Mouse (Mus musculus) Patski (cell line): Measurements from ENCODE around the gene Rims3. TPM values are rescaled to one million over a fixed set of nuclear protein-coding genes. Genes with fewer than 3 reads are reported as not detected.

Experiments used
- ATAC-seq: fragments of 100-300 bp; one replicate; pipeline ENCODE4 v1.8.0; 2021
- CTCF ChIA-PET: fragments of 350-600 bp; sonication (Branson Sonifier 250); formaldehyde crosslinking; loops from one replicate; lab custom pipeline; 2022; ENCODE audit warnings: inconsistent platforms; lab: Charles Lee
- POLR2A ChIA-PET: fragments of 350-600 bp; sonication (Branson Sonifier 250); formaldehyde crosslinking; loops from one replicate; lab custom pipeline; 2022; ENCODE audit warnings: antibody characterized with exemption, inconsistent platforms; lab: Charles Lee
- DNase-seq: peaks from one replicate; pipeline ENCODE4 v3.0.0-alpha.2; 2011; ENCODE audit warnings: low read depth, low spot score
- H3K27me3 ChIP-seq: fragments of 371-371 bp; one replicate; pipeline ENCODE4 v1.5.1; 2021
- CTCF ChIP-seq: fragments of 100-300 bp; IDR thresholded peaks from one replicate; pipeline ENCODE4 v1.5.1; 2021
- in situ Hi-C: fragments of 300-500 bp; cut with MboI; formaldehyde crosslinking; loops from 3 replicates; pipeline ENCODE4 v1.11.1; 2018; ENCODE audit warnings: low pct_unique_long_range_greater_than_20kb, mixed read lengths
- polyA plus RNA-seq: library from polyadenylated mRNA; unstranded; gene quantifications from one replicate; pipeline ENCODE4 v1.2.3, GENCODE M21; 2021

Rims3 gene
- polyA plus RNA-seq, 1 experiment from 2014 or later, result not detected

- no peak for TF ChIP-seq CTCF
Observed at GRCm38 (mm10) chr4:120875961-120876360, 21.3 kb downstream of the Rims3 start.

GRCm38 (mm10) chr4:120878728-120879127 lies 24.1 kb downstream of the Rims3 start:
- ATAC-seq (no peak), DNase-seq (no peak)
- CTCF ChIA-PET, result no interaction called here
- no peak for TF ChIP-seq CTCF
- POLR2A ChIA-PET, result no interaction called here
- H3K27me3 ChIP-seq, result no peaks in the 10 kb centered on the region
- in situ Hi-C loops, result no loop called here

More at GRCm38 (mm10) chr4:120875961-120876360, 21.3 kb downstream of the Rims3 start:
- in situ Hi-C loops, result no loop called here
- DNase-seq, result no peak
- no peak for ATAC-seq
- CTCF ChIA-PET, result no interaction called here
- H3K27me3 ChIP-seq, result peaks cover 14% of the 10 kb centered on the region
- POLR2A ChIA-PET, result no interaction called here

GRCm38 (mm10) chr4:120879386-120879785 lies 24.8 kb downstream of the Rims3 start:
- TF ChIP-seq CTCF, result no peak
- in situ Hi-C loops, result no loop called here
- DNase-seq, result no peak

GRCm38 (mm10) chr4:120880731-120881432 lies 26.3 kb downstream of the Rims3 start:
- ATAC-seq, result no peak
- POLR2A ChIA-PET, result no interaction called here
- CTCF ChIA-PET, result no interaction called here
- H3K27me3 ChIP-seq, result no peaks in the 10 kb centered on the region
- no peak for TF ChIP-seq CTCF
- in situ Hi-C loops, result no loop called here
- DNase-seq, result no peak

More at GRCm38 (mm10) chr4:120879386-120879785, 24.8 kb downstream of the Rims3 start:
- CTCF ChIA-PET, result no interaction called here
- no peaks in the 10 kb centered on the region for H3K27me3 ChIP-seq
- POLR2A ChIA-PET, result no interaction called here
- ATAC-seq, result no peak

GRCm38 (mm10) chr4:120882002-120882625 lies 27.5 kb downstream of the Rims3 start:
- ChIA-PET CTCF (no interaction called here), POLR2A (no interaction called here)
- no peak for TF ChIP-seq CTCF
- no peak for DNase-seq
- no peak for ATAC-seq
- in situ Hi-C loops, result no loop called here
- no peaks in the 10 kb centered on the region for H3K27me3 ChIP-seq

DNA sequence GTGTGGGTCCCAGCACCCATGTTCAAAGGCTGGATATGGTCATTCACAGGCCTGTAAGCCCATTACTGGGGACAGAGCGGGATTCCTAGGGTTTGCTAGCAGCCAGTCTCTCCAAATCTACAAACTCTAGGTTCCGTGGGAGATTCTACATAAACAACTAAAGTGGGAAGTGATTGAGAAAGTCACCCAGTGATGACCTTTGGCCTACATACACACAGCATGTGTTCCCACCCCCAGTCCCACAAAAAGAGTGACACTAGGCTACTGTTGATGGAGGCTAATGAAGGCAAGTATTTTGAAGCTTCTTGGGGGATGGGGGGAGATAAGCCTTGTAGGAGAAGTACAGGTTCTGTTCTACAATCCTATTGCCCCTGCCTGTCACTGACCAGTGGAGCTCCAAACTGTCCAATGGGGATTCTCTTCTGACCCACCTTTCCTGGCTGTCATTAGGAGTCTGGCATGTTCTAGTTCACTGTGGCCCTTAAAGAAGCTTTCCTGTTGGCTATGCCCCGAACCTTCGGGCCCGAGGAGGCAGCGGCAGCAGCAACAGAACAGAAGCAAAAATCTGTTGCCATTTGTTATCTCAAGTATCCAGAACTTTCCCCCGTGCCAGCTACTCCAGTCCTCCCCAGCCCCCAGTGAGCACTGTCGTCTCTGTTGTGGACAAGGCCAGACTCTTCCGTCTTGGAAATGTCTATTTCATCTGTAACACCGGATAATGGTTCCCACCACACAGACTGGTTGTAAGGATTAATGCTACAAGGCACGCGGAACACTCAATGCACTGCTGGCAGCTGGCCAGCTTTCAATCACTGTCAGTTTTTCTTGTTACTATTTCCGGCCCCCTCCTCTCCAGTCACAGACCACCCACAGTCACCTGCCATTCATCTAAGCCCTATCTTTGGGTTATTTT lies 30.8 kb downstream of the Rims3 start:
- ATAC-seq (no peak), DNase-seq (no peak)
- no peaks in the 10 kb centered on the region for H3K27me3 ChIP-seq
- TF ChIP-seq CTCF, result no peak
- POLR2A ChIA-PET, result interaction anchor here (0.6 kb wide), 1 partner anchor 594 kb away, joined by 3 read pairs; no protein-coding TSS in a partner anchor
- CTCF ChIA-PET, result no interaction called here
- in situ Hi-C loops, result no loop called here

DNA sequence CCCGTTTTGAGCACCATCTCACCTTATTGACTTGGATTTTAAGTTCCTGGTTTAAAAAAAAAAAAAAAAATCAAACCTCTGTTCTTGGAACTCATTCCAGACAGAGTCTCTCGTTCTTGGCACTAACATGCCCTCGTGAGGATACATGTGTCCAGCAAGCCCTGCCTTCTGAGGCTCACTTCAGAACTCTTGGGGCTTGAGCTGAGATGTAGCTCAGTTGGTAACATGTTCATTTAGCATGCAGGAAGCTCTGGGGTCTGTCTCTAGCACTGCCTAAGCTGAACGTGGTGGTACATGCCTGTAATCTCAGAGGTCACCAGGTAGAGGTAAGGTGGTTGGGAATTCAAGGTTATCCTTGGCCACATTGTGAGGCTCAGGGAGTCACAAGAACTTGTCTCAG lies 31.5 kb downstream of the Rims3 start:
- no peak for TF ChIP-seq CTCF
- H3K27me3 ChIP-seq, result no peaks in the 10 kb centered on the region
- ChIA-PET CTCF (no interaction called here), POLR2A (interaction anchor here (0.6 kb wide), 1 partner anchor 594 kb away, joined by 3 read pairs; no protein-coding TSS in a partner anchor)
- DNase-seq (no peak), ATAC-seq (no peak)
- in situ Hi-C loops, result no loop called here

GRCm38 (mm10) chr4:120886811-120887210 lies 32.2 kb downstream of the Rims3 start:
- in situ Hi-C loops, result no loop called here
- DNase-seq (no peak), ATAC-seq (no peak)
- H3K27me3 ChIP-seq, result no peaks in the 10 kb centered on the region
- ChIA-PET POLR2A (no interaction called here), CTCF (interaction anchor here (0.9 kb wide), 1 partner anchor 13 kb away, joined by 3 read pairs; no protein-coding TSS in a partner anchor)
- TF ChIP-seq CTCF, result no peak

- in situ Hi-C loops, result no loop called here
- ATAC-seq (no peak), DNase-seq (no peak)
- H3K27me3 ChIP-seq, result no peaks in the 10 kb centered on the region
- TF ChIP-seq CTCF, result no peak
- ChIA-PET POLR2A (no interaction called here), CTCF (interaction anchor here (0.9 kb wide), 1 partner anchor 14 kb away, joined by 3 read pairs; no protein-coding TSS in a partner anchor)
Observed at GRCm38 (mm10) chr4:120887381-120888112, 32.9 kb downstream of the Rims3 start.

DNA sequence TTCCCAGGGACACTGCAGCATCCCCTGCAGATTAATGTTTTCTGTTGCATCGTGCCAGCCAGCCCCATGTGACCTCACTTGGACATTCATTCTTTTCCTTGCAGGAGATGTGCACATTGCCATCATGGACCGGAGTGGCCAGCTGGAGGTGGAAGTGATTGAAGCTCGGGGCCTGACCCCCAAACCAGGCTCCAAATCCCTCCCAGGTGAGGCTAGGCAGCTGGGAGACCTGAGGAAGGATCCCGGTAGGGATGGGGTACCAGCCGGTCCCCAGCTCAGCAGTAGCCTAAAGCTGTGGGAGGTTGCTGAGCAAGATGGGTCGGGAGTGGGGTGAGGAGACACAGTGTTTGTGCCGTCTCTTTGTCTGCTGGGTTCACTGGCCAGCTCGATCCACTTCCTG lies 34.3 kb downstream of the Rims3 start:
- ATAC-seq, result no peak
- TF ChIP-seq CTCF, result no peak
- POLR2A ChIA-PET, result no interaction called here
- CTCF ChIA-PET, result no interaction called here
- no peak for DNase-seq
- no peaks in the 10 kb centered on the region for H3K27me3 ChIP-seq
- in situ Hi-C loops, result no loop called here
